Mouse (Mus musculus) neutrophil, adult 65 days (primary cell): Measurements from ENCODE around the gene Wtap. TPM values are rescaled to one million over a fixed set of nuclear protein-coding genes. Genes with fewer than 3 reads are reported as not detected.

Experiments used
- total RNA-seq: library from RNA; stranded (reverse); gene quantifications from 2 replicates; pipeline ENCODE4 v1.2.4, GENCODE M21; 2023

Gene Wtap
- 73.5 and 94.9 TPM in 2 replicates for total RNA-seq

GRCm38 (mm10) chr17:12994069-12994468 lies at the start of gene Wtap:
Wtap (minus strand) TSS chr17:12994169.

GRCm38 (mm10) chr17:13006546-13006945 lies 12.6 kb upstream of the Wtap start, which contains the start of gene Sod2:
Sod2 (plus strand) TSS chr17:13006846.

GRCm38 (mm10) chr17:12960331-12960873 lies 33.6 kb downstream of the Wtap start, which contains the start of gene Acat2:
Acat2 (minus strand) TSS chr17:12960747.

GRCm38 (mm10) chr17:12940151-12940805 lies 53.7 kb downstream of the Wtap start, which contains the start of gene Acat3:
Acat3 (minus strand) TSS chr17:12940600.

Other genes starting within 250 kb of the Wtap start
- 25.6 and 28.2 TPM in 2 replicates for gene Igf2r, start 224.5 kb downstream of the Wtap start, total RNA-seq
- gene Mas1, start 126.0 kb downstream of the Wtap start, total RNA-seq, result not detected in 2 replicates
- gene Mrgprh, start 118.1 kb downstream of the Wtap start, total RNA-seq, result not detected in 2 replicates
- not detected in 2 replicates for gene Pnldc1, start 83.9 kb downstream of the Wtap start, total RNA-seq
- 90.3 and 93.7 TPM in 2 replicates for gene Tcp1, start 78.5 kb downstream of the Wtap start, total RNA-seq
- 43.5 and 47.2 TPM in 2 replicates for gene Mrpl18, start 77.8 kb downstream of the Wtap start, total RNA-seq
- gene Acat3, start 53.6 kb downstream of the Wtap start, total RNA-seq, result not detected in 2 replicates
- gene Acat2, start 33.4 kb downstream of the Wtap start, total RNA-seq, result 5.7 and 6.4 TPM in 2 replicates
- 82.3 and 118 TPM in 2 replicates for gene Sod2, start 12.7 kb upstream of the Wtap start, total RNA-seq
- 0.41 and 1.5 TPM in 2 replicates for gene Gpr31b, start 58.1 kb upstream of the Wtap start, total RNA-seq
- not detected in 2 replicates for gene Tcp10b, start 66.9 kb upstream of the Wtap start, total RNA-seq
- gene Unc93a, start 137.6 kb upstream of the Wtap start, total RNA-seq, result 2.1 TPM in 2 replicates
- gene Smok2a, start 227.0 kb upstream of the Wtap start, total RNA-seq, result not detected in 2 replicates
- gene Smok2b, start 236.1 kb upstream of the Wtap start, total RNA-seq, result not detected in 2 replicates